Mouse (Mus musculus) olfactory bulb, adult 2 months (tissue): ENCODE measurements at regions not wholly inside any gene's neighbourhood (a gene's known extent, or its start where the extent isn't known, plus 50 kb on each side); places are given as distances from the start of the nearest gene placed in this dataset.

Experiments used
- H3K27ac ChIP-seq: fragments of 200-500 bp; 2 replicates; pipeline ENCODE4 v1.5.1; 2012; ENCODE audit warnings: low read depth, low read length; ENCODE audit not compliant: insufficient read depth
- H3K4me1 ChIP-seq: fragments of 200-500 bp; 2 replicates; pipeline ENCODE4 v1.6.1; 2012; ENCODE audit warnings: low read length; ENCODE audit not compliant: control insufficient read depth, insufficient read depth
- H3K4me3 ChIP-seq: fragments of 200-500 bp; 2 replicates; pipeline ENCODE4 v1.5.1; 2012; ENCODE audit warnings: mild to moderate bottlenecking, low read depth, low read length, moderate library complexity; ENCODE audit not compliant: insufficient read depth
- CTCF ChIP-seq: fragments of 200-500 bp; IDR thresholded peaks from 2 replicates; pipeline ENCODE4 v1.5.1; 2012; ENCODE audit warnings: low read depth, mild to moderate bottlenecking, low read length, moderate library complexity; ENCODE audit not compliant: insufficient read depth
- POLR2A ChIP-seq: fragments of 200-500 bp; IDR thresholded peaks from 2 replicates; pipeline ENCODE4 v1.6.1; 2012; ENCODE audit warnings: mild to moderate bottlenecking, low read depth, low read length, moderate library complexity; ENCODE audit not compliant: insufficient read depth
- WGBS: fragments of 180-500 bp; shearing (Covaris S2); methylation state at CpG from one replicate; pipeline ENCODE4 v1.1.7; 2018; 5-methylcytosine and 5-hydroxymethylcytosine counted together

GRCm38 (mm10) chr10:99466695-99467094 lies 203.7 kb downstream of the Dusp6 start:
- Histone ChIP-seq H3K4me3 (no peak overlapping the region), H3K4me1 (peaks cover 2% of the 10 kb centered on the region), H3K27ac (no peak overlapping the region)
- 89% methylated on average over 1 of the region's 1 CpGs for WGBS
- TF ChIP-seq POLR2A = no peak
- TF ChIP-seq CTCF = no peak

- Histone ChIP-seq H3K4me1 (no peaks in the 10 kb centered on the region), H3K4me3 (no peak overlapping the region), H3K27ac (no peak overlapping the region)
- WGBS = 50% methylated on average over 9 of the region's 9 CpGs
- TF ChIP-seq POLR2A (no peak), CTCF (no peak)
Measured at GRCm38 (mm10) chr10:99467319-99467842, 204.3 kb downstream of the Dusp6 start.

GRCm38 (mm10) chr10:99468971-99469370 lies 205.9 kb downstream of the Dusp6 start:
- Histone ChIP-seq H3K4me3 (no peak overlapping the region), H3K27ac (no peak overlapping the region), H3K4me1 (no peaks in the 10 kb centered on the region)
- WGBS = 87% methylated on average over 3 of the region's 3 CpGs
- TF ChIP-seq POLR2A (no peak), CTCF (no peak)

GRCm38 (mm10) chr10:99471832-99472497 lies 208.9 kb downstream of the Dusp6 start:
- Histone ChIP-seq H3K4me1 (no peaks in the 10 kb centered on the region), H3K4me3 (no peak overlapping the region), H3K27ac (no peak overlapping the region)
- TF ChIP-seq POLR2A (no peak), CTCF (no peak)
- WGBS = 72% methylated on average over 8 of the region's 8 CpGs

GRCm38 (mm10) chr10:99472806-99473205 lies 209.8 kb downstream of the Dusp6 start:
- 77% methylated on average over 4 of the region's 4 CpGs for WGBS
- Histone ChIP-seq H3K4me1 (no peaks in the 10 kb centered on the region), H3K4me3 (no peak overlapping the region), H3K27ac (no peak overlapping the region)
- no peak for TF ChIP-seq CTCF
- TF ChIP-seq POLR2A = no peak

- Histone ChIP-seq H3K4me3 (no peak overlapping the region), H3K27ac (no peak overlapping the region), H3K4me1 (no peaks in the 10 kb centered on the region)
- TF ChIP-seq CTCF (no peak), POLR2A (no peak)
- WGBS = 96% methylated on average over 9 of the region's 9 CpGs
Measured at GRCm38 (mm10) chr10:99473758-99474157, 210.7 kb downstream of the Dusp6 start.

- Histone ChIP-seq H3K27ac (no peak overlapping the region), H3K4me3 (no peak overlapping the region), H3K4me1 (no peaks in the 10 kb centered on the region)
- 51% methylated on average over 8 of the region's 8 CpGs for WGBS
- TF ChIP-seq POLR2A = no peak
- no peak for TF ChIP-seq CTCF
Measured at GRCm38 (mm10) chr10:99474546-99474945, 211.5 kb downstream of the Dusp6 start.

GRCm38 (mm10) chr10:99476214-99476613 lies 213.2 kb downstream of the Dusp6 start:
- no peak for TF ChIP-seq POLR2A
- no peak for TF ChIP-seq CTCF
- H3K4me3 ChIP-seq = no peak overlapping the region
- no peak overlapping the region for H3K27ac ChIP-seq
- no peaks in the 10 kb centered on the region for H3K4me1 ChIP-seq
- WGBS = 72% methylated on average over 7 of the region's 7 CpGs

GRCm38 (mm10) chr10:99476776-99477175 lies 213.7 kb downstream of the Dusp6 start:
- no peak overlapping the region for H3K27ac ChIP-seq
- 78% methylated on average over 7 of the region's 7 CpGs for WGBS
- H3K4me1 ChIP-seq = no peaks in the 10 kb centered on the region
- TF ChIP-seq POLR2A (no peak), CTCF (no peak)
- no peak overlapping the region for H3K4me3 ChIP-seq

GRCm38 (mm10) chr10:99480573-99480972 lies 217.5 kb downstream of the Dusp6 start:
- H3K27ac ChIP-seq = no peak overlapping the region
- 73% methylated on average over 4 of the region's 4 CpGs for WGBS
- TF ChIP-seq CTCF (no peak), POLR2A (no peak)
- no peaks in the 10 kb centered on the region for H3K4me1 ChIP-seq
- H3K4me3 ChIP-seq = no peak overlapping the region

- no peak overlapping the region for H3K4me3 ChIP-seq
- TF ChIP-seq POLR2A = no peak
- TF ChIP-seq CTCF = no peak
- H3K4me1 ChIP-seq = no peaks in the 10 kb centered on the region
- WGBS = 94% methylated on average over 3 of the region's 3 CpGs
- H3K27ac ChIP-seq = no peak overlapping the region
Measured at GRCm38 (mm10) chr10:99482009-99482408, 219.0 kb downstream of the Dusp6 start.
